Mouse (Mus musculus): ENCODE measurements around the gene Kcna10. TPM values are rescaled to one million over a fixed set of nuclear protein-coding genes. Genes with fewer than 3 reads are reported as not detected.

Gene Kcna10
- polyA plus RNA-seq, 1 experiment = not detected

DNA sequence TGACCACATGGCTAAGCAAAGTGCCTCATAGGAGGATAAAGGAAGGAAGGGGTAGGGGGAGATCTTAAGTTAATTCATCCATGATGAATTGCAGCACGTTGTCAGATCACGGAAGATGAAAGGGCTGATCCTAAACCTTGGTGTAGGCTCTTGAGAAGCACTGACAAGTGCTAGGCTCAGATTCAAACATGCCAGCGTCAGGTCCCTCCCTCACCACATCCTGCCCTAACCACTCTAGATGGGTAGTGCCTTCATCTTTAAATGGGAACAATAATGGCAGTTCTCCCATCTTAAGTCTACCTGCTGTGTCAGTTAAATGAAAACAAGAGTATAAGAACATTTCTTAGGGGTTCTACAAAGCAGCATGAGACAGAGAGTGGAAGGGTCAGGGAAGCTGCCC is 2.7 kb downstream of the Kcna10 start:
- H3K4me1 ChIP-seq (ENCODE audit: control insufficient read depth, insufficient read depth, low read length) = no peaks in the 10 kb centered on the region
- no peaks in the 10 kb centered on the region for H3K36me3 ChIP-seq (ENCODE audit: control insufficient read depth, insufficient read depth, low read length, poor library complexity, severe bottlenecking)
- H3K9ac ChIP-seq (ENCODE audit: low read depth, poor library complexity, severe bottlenecking) = no peak overlapping the region
- H3K9me3 ChIP-seq (replicated peaks; ENCODE audit: control insufficient read depth, insufficient read depth, low read length, poor library complexity, severe bottlenecking) = no peaks in the 10 kb centered on the region
- no peak overlapping the region for H3K4me3 ChIP-seq (ENCODE audit: low read depth, low read length)
- no peak for TF ChIP-seq CTCF (IDR thresholded peaks at IDR 0.05; ENCODE audit: low read depth, low read length)
- TF ChIP-seq EP300 (IDR thresholded peaks at IDR 0.05; ENCODE audit: insufficient read depth, low read depth, low read length) = no peak
- TF ChIP-seq POLR2A (IDR thresholded peaks at IDR 0.05; ENCODE audit: insufficient read depth, low read length) = no peak
- H3K27ac ChIP-seq (ENCODE audit: insufficient read depth, low read length) = no peak overlapping the region
- H3K27me3 ChIP-seq (ENCODE audit: control insufficient read depth, insufficient read depth, low read length, poor library complexity, severe bottlenecking) = no peaks in the 10 kb centered on the region; the same call in 1 of the 2 replicates

GRCm38 (mm10) chr3:107187022-107187421 is 4.2 kb downstream of the Kcna10 start:
- H3K36me3 ChIP-seq (ENCODE audit: control insufficient read depth, insufficient read depth, low read length, poor library complexity, severe bottlenecking) = no peaks in the 10 kb centered on the region
- no peak overlapping the region for H3K9ac ChIP-seq (ENCODE audit: low read depth, poor library complexity, severe bottlenecking)
- no peak overlapping the region for H3K4me3 ChIP-seq (ENCODE audit: low read depth, low read length)
- no peaks in the 10 kb centered on the region for H3K4me1 ChIP-seq (ENCODE audit: control insufficient read depth, insufficient read depth, low read length)
- H3K27ac ChIP-seq (ENCODE audit: insufficient read depth, low read length) = no peak overlapping the region
- H3K27me3 ChIP-seq (ENCODE audit: control insufficient read depth, insufficient read depth, low read length, poor library complexity, severe bottlenecking) = no peaks in the 10 kb centered on the region; the same call in 1 of the 2 replicates
- TF ChIP-seq CTCF (IDR thresholded peaks at IDR 0.05; ENCODE audit: low read depth, low read length) (no peak), EP300 (IDR thresholded peaks at IDR 0.05; ENCODE audit: insufficient read depth, low read depth, low read length) (no peak), POLR2A (IDR thresholded peaks at IDR 0.05; ENCODE audit: insufficient read depth, low read length) (no peak)
- no peaks in the 10 kb centered on the region for H3K9me3 ChIP-seq (replicated peaks; ENCODE audit: control insufficient read depth, insufficient read depth, low read length, poor library complexity, severe bottlenecking)

DNA sequence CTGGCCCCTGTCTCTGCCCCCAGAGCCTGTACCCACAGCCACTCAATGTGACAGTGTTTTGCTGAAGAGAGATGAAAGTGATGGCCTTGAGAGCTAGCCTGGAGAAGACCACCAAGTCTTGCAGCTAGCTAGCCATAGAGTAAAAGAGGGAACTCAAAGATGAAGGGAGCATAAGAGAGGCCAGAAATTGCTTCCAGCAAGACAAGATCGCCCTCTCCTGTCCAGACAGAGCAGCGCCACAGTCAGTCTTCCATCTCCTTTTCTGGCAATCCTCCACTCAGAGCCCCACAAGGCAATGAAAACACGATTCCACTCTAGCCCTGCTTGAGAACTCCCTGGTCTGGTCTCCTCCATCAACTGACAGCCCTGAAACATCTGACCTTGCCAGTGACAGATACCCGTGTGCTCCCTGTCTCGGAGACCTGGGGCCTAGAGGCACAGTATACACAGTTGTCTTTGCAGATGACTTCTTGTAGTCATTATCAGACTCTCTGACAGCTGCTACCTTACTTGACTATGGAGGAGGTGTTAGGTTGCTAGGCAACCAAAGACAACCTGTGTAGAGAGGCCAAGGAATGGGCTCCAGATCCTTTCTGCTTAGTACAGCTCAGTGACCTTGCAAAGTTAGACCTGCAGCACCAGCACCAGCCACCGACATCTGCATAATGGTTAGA is 5.5 kb downstream of the Kcna10 start:
- H3K27ac ChIP-seq (ENCODE audit: insufficient read depth, low read length) = no peak overlapping the region
- no peaks in the 10 kb centered on the region; the same call in 1 of the 2 replicates for H3K27me3 ChIP-seq (ENCODE audit: control insufficient read depth, insufficient read depth, low read length, poor library complexity, severe bottlenecking)
- no peak overlapping the region for H3K4me3 ChIP-seq (ENCODE audit: low read depth, low read length)
- no peak overlapping the region for H3K9ac ChIP-seq (ENCODE audit: low read depth, poor library complexity, severe bottlenecking)
- no peaks in the 10 kb centered on the region for H3K9me3 ChIP-seq (replicated peaks; ENCODE audit: control insufficient read depth, insufficient read depth, low read length, poor library complexity, severe bottlenecking)
- H3K4me1 ChIP-seq (ENCODE audit: control insufficient read depth, insufficient read depth, low read length) = no peaks in the 10 kb centered on the region
- TF ChIP-seq POLR2A (IDR thresholded peaks at IDR 0.05; ENCODE audit: insufficient read depth, low read length) = no peak
- peak; percentile 67 for TF ChIP-seq CTCF (IDR thresholded peaks at IDR 0.05; ENCODE audit: low read depth, low read length)
- no peaks in the 10 kb centered on the region for H3K36me3 ChIP-seq (ENCODE audit: control insufficient read depth, insufficient read depth, low read length, poor library complexity, severe bottlenecking)

DNA sequence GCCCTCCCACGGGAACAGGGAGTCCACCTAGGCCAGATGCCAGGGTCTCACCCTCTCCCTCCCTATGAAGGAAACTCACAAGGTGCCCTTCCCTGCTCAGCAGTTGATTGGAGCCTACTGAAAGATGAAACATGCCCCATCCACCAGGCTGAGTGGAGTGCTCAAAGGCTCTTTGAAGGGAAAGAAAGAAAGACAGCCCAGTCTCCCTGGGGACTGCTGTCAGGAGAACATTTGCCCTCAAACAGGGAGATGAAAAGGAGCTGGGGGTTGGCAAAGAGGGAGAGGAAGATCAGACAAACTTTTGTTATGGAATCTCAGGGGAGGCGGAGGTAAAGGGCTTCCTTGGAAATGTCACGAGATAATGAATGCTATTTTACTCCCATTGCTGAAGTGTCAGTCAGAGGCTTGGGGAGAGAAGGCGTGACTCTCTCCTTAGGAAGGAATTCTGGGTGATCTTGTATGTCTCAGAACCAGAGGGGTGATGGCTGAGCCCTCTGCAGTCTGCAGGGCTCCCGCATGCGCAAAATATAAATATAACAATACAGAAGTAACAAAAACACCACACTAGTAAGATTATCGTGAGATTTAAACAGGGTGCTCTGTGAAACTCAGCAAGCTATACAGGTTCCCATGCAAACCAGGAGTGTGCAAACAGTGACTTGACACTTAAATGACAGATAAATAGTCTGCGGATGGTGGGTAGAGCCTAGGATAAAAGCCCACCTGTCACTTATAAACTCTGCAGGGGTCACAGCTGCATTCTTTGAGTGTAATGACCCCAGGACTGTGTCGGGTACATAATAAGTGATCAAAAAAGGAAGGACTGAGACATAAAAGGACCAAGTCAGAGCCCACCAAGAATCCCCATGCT is 18.7 kb downstream of the Kcna10 start:
- H3K9ac ChIP-seq (ENCODE audit: low read depth, poor library complexity, severe bottlenecking) = no peak overlapping the region
- TF ChIP-seq CTCF (IDR thresholded peaks at IDR 0.05; ENCODE audit: low read depth, low read length) = no peak
- TF ChIP-seq EP300 (IDR thresholded peaks at IDR 0.05; ENCODE audit: insufficient read depth, low read depth, low read length) = no peak
- no peak for TF ChIP-seq POLR2A (IDR thresholded peaks at IDR 0.05; ENCODE audit: insufficient read depth, low read length)
- H3K4me1 ChIP-seq (ENCODE audit: control insufficient read depth, insufficient read depth, low read length) = no peaks in the 10 kb centered on the region
- H3K9me3 ChIP-seq (replicated peaks; ENCODE audit: control insufficient read depth, insufficient read depth, low read length, poor library complexity, severe bottlenecking) = no peaks in the 10 kb centered on the region
- no peak overlapping the region for H3K4me3 ChIP-seq (ENCODE audit: low read depth, low read length)
- H3K27ac ChIP-seq (ENCODE audit: insufficient read depth, low read length) = no peak overlapping the region
- no peaks in the 10 kb centered on the region for H3K27me3 ChIP-seq (ENCODE audit: control insufficient read depth, insufficient read depth, low read length, poor library complexity, severe bottlenecking)
- H3K36me3 ChIP-seq (ENCODE audit: control insufficient read depth, insufficient read depth, low read length, poor library complexity, severe bottlenecking) = no peaks in the 10 kb centered on the region

- Histone ChIP-seq H3K4me3 (ENCODE audit: low read depth, low read length) (no peak overlapping the region), H3K9me3 (replicated peaks; ENCODE audit: control insufficient read depth, insufficient read depth, low read length, poor library complexity, severe bottlenecking) (no peaks in the 10 kb centered on the region), H3K4me1 (ENCODE audit: control insufficient read depth, insufficient read depth, low read length) (no peaks in the 10 kb centered on the region), H3K27ac (ENCODE audit: insufficient read depth, low read length) (no peak overlapping the region), H3K9ac (ENCODE audit: low read depth, poor library complexity, severe bottlenecking) (no peak overlapping the region), H3K36me3 (ENCODE audit: control insufficient read depth, insufficient read depth, low read length, poor library complexity, severe bottlenecking) (no peaks in the 10 kb centered on the region), H3K27me3 (ENCODE audit: control insufficient read depth, insufficient read depth, low read length, poor library complexity, severe bottlenecking) (no peaks in the 10 kb centered on the region)
- TF ChIP-seq POLR2A (IDR thresholded peaks at IDR 0.05; ENCODE audit: insufficient read depth, low read length) (no peak), EP300 (IDR thresholded peaks at IDR 0.05; ENCODE audit: insufficient read depth, low read depth, low read length) (no peak), CTCF (IDR thresholded peaks at IDR 0.05; ENCODE audit: low read depth, low read length) (no peak)
Measured at GRCm38 (mm10) chr3:107204413-107204812, 21.6 kb downstream of the Kcna10 start.

GRCm38 (mm10) chr3:107205170-107205569 is 22.3 kb downstream of the Kcna10 start:
- Histone ChIP-seq H3K27me3 (ENCODE audit: control insufficient read depth, insufficient read depth, low read length, poor library complexity, severe bottlenecking) (no peaks in the 10 kb centered on the region), H3K36me3 (ENCODE audit: control insufficient read depth, insufficient read depth, low read length, poor library complexity, severe bottlenecking) (no peaks in the 10 kb centered on the region), H3K9ac (ENCODE audit: low read depth, poor library complexity, severe bottlenecking) (no peak overlapping the region), H3K4me3 (ENCODE audit: low read depth, low read length) (no peak overlapping the region), H3K9me3 (replicated peaks; ENCODE audit: control insufficient read depth, insufficient read depth, low read length, poor library complexity, severe bottlenecking) (no peaks in the 10 kb centered on the region), H3K27ac (ENCODE audit: insufficient read depth, low read length) (no peak overlapping the region), H3K4me1 (ENCODE audit: control insufficient read depth, insufficient read depth, low read length) (no peaks in the 10 kb centered on the region)
- TF ChIP-seq CTCF (IDR thresholded peaks at IDR 0.05; ENCODE audit: low read depth, low read length) (no peak), POLR2A (IDR thresholded peaks at IDR 0.05; ENCODE audit: insufficient read depth, low read length) (no peak), EP300 (IDR thresholded peaks at IDR 0.05; ENCODE audit: insufficient read depth, low read depth, low read length) (no peak)

Measured in ES-Bruce4 (cell line).